Mouse (Mus musculus) WW6 (cell line): Measurements from ENCODE around the gene Rfx1.

ENCODE experiments used
- DNase-seq: peaks from one replicate; pipeline ENCODE4 v3.0.0-alpha.2; 2013; ENCODE audit warnings: low read depth, low spot score

The Rfx1 gene

DNA sequence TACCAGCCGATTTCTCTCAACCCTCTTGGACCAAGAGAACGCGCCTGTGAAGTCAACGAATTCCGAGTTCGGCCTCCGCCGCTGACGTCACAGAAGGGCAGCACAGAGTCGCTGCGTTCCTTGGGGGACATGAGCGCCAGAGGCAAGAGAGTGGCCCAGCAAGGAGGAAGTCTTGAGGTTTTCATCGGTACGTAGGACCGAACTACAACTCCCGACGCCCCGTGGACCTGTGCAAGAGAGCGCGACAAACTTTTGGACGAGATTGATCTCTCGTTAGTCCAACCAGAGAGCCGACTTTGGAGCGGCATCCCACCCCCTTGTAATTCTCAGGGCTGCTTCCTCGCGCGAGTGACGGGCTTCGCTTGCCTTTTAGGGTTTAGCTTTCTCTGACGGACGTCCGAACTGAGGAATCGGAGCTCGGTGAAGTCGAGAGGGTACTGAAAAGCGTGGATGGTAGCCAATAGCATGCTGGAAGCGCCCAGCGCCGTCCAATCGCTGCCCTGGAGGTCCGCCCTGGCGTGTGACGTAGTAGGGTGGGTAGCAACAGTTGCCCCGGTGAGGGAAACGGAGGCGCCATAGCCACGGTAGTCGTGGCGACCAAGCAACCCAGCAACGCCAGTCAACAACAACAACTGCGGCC is at the start of gene Rfx1:
Gene Rfx1, plus strand, starts transcription at position 544 of the 640 bp plus-strand sequence.
- peak; percentile 100 for DNase-seq

GRCm38 (mm10) chr8:84019738-84020137 is 46.9 kb upstream of the Rfx1 start:
- DNase-seq = no peak

GRCm38 (mm10) chr8:84021096-84021495 is 45.5 kb upstream of the Rfx1 start, which contains the start of gene Palm3:
Gene Palm3, plus strand, starts transcription at chr8:84021471.
- DNase-seq = no peak

GRCm38 (mm10) chr8:84021569-84021968 is 45.1 kb upstream of the Rfx1 start:
- no peak for DNase-seq

- no peak for DNase-seq
Measured at GRCm38 (mm10) chr8:84023085-84023484, 43.5 kb upstream of the Rfx1 start.

GRCm38 (mm10) chr8:84023631-84024030 is 43.0 kb upstream of the Rfx1 start:
- no peak for DNase-seq

GRCm38 (mm10) chr8:84024171-84024570 is 42.5 kb upstream of the Rfx1 start:
- DNase-seq = peak; percentile 70

GRCm38 (mm10) chr8:84025863-84026262 is 40.8 kb upstream of the Rfx1 start:
- DNase-seq = peak; percentile 59

GRCm38 (mm10) chr8:84027449-84027848 is 39.2 kb upstream of the Rfx1 start:
- DNase-seq = peak; percentile 61

DNA sequence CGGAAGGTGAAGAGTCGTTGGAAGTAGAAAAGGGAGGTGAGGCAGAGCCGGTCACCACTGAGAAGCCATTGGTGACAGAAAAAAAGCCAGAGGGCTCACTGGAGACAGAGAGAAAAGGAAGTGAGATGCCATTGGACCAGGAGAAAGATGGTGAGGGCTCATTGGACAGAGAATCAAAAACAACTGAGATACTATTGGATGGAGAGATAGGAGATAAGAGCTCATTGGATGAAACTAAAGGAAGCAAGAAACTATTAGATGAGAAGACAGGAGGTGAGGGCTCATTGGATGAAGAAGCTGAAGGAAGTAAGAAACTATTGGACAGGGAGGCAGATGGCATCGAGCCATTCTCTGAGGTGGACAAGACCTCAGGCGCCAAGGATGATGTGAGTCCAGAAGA is 37.4 kb upstream of the Rfx1 start:
- DNase-seq = no peak

DNA sequence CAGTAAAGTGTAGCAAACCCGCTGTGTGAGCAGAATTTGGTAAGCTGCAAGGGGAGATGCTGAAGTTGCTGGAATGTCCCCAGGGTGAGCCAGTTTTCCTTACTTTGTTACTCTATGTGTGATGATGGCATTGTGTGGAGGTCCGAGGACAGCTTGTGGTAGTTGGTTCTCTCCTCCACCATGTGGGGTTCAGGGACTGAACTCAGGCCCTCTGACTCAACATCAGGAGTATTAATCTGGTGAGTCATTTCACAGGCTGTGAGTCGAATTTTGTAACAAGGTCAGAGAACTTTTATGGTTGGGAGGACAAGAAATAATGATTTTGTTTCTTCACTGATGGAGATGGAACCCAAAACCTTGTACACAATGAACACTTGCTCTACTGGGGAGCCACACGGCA is 33.9 kb upstream of the Rfx1 start:
- DNase-seq = no peak

- DNase-seq = no peak
Measured at GRCm38 (mm10) chr8:84038015-84038414, 28.6 kb upstream of the Rfx1 start.

DNA sequence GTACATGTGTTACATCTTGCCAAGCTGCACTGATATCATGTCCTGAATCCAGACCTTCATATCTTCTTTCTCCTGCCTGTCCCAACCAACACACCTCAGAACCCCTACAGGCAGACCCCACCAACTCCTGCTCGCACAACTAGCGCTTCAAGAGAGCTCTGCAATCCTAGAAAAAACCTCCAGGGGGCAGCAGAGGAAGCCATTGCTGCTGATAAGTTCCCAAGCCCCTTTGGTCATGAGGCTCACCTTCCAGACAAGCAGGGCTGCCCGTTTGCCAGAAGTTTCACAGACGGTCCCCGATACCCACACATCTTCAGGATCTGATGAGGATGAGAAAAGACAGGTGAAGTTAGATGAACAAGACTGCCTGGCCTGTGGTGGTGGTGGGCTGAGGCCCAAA is 27.6 kb upstream of the Rfx1 start:
- peak; percentile 74 for DNase-seq

DNA sequence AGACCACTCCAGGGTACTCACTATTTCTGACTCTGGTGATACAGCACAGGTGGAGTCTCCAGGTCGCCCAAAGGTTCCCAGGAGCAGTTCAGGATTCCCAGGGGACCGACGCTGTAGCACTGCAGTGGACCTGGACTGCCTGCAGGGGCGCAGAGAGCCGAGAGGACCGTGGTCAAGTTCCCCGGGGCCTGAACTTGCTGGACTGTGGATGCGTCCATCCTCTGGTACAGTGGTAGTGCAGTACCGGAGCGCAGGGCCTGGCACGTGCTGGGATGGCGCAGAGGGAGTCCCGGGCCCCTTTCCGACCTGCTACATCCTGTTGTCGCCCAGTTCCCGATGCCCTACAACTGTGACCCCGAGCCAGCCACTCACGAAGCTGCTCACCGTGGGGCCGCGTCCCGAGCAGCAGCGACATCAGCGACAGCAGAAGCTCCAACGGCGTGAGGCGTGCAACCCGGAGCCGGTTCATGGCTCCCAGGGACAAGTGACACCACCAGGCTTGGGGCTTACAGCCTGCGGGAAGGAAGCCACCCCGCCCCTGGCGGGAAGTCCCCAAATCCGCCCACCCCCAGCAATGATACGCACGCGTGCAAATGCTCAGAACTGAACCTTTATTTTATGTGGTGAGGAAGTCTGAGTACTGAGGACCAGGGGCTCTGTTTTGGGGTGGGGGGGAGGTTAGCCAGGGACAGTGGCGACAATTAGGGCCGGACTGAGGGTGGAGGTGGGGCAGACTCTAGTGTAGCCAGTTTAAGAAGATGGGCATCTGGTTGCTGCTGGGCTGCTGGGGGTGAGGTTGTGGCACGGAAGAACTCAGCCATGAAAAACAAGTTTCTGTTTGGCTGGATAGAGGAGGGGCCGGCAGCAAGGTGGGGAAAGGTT is 24.3 kb upstream of the Rfx1 start, which contains the start of gene Il27ra:
Gene Il27ra, minus strand, starts transcription at position 524 of the 882 bp plus-strand sequence.
- no peak for DNase-seq

DNA sequence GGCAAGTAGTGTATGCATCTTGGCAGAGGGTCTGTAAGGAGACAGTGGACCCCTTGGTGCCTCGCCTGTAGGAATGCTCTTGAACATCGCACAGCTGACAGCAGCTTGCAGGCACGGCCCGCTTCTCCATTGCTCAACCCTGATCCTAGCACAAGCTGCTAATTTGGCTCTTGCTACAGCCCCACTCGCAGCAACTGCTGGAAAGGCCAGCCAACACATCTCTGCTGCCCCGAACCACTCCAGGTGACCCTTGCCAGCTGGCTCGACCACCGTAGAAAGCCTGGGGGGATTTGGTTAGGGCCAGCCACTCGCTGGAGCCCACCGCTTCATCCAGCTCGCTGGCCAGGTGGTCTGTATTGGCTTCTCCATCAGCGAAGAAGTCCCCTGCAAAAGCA is 23.7 kb upstream of the Rfx1 start:
- DNase-seq = no peak

GRCm38 (mm10) chr8:84044103-84044502 is 22.5 kb upstream of the Rfx1 start:
- no peak for DNase-seq

DNA sequence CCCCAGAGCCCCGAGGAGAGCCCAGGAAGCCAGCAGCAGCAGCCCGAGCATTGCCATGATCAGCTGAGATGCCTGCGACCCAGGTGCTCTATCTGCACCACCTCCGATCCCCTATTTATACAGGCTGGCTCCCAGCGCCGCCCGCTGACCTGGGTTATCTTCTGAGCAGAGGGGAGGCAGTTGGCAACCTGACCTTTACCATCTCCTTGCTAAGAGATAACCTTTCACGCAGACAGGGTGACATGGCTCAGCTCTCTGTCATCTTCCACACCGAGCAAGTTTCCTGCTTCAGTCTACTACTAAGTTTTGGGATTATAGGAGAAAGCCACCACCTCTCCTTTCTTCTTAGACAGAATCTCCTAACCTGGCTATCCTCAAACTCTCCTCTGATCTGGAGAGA is 21.7 kb upstream of the Rfx1 start, which contains the start of gene Rln3:
Gene Rln3, minus strand, starts transcription at position 101 of the 400 bp plus-strand sequence.
- no peak for DNase-seq

GRCm38 (mm10) chr8:84046505-84046904 is 20.1 kb upstream of the Rfx1 start:
- DNase-seq = no peak

GRCm38 (mm10) chr8:84048171-84048570 is 18.5 kb upstream of the Rfx1 start:
- no peak for DNase-seq

DNA sequence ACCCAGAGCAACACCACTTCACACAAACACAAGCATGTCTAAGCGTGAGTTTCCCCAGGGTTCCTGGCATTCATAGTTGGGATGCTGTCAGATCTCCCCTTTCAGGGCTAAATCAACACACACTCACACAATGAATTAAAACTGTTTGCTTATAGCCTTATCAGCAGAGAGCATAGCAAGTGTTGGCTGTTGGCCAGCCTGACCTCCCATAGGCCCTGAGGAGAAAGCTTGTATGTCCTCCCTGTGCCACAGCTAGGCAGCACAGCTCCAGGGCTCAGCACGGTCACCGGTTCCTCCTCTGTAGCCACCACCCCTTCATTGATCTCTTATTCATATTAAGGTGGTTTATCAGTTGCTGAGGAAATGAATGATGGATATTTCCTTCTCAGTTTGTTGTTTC is 13.9 kb upstream of the Rfx1 start:
- DNase-seq = no peak

DNA sequence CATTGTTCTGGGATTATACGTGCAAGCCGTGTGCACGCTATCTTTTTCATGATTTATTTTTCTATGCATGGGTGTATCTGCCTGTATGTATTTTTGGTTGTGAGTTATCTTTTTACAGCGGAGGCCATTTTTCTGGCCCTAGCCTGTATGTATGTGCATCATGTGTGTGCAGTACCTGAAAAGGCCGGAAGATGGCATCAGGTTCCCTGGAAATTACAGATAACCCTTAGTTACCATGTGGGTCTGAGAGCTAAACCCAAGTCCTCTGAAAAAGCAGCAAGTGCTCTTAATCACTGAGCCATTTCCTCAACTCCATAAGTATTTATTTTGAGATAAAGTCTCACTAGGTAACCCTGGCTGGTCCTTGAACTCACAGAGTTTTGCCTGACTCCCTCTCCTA is 13.4 kb upstream of the Rfx1 start:
- DNase-seq = no peak

- DNase-seq = no peak
Measured at GRCm38 (mm10) chr8:84057827-84058226, 8.8 kb upstream of the Rfx1 start.

DNA sequence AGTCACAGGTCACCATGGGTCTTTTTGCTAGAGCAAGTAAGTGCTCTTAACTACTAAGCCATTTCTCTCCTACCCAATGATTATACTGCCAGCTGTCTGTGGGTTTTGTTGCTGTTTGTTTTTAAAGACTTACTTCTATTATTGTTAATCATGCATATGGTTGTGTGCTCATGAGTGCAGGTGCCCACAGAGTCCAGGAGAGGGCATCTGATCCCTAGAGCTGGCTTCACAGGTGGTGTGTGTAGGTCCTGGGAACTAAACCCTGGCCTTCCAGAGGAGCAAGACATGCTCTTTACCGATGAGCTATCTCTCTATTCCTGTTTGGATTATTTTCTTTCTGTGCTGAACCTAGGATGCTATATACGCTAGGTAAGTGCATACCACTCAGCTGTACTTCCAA is 7.4 kb upstream of the Rfx1 start:
- DNase-seq = no peak
